Mouse (Mus musculus) forebrain, postnatal 0 days (tissue): ENCODE measurements at regions not wholly inside any gene's neighbourhood (a gene's known extent, or its start where the extent isn't known, plus 50 kb on each side); places are given as distances from the start of the nearest gene placed in this dataset.
A peak's percentile ranks its signal among the peaks of the same experiment; 100 is the strongest.

Source experiments
- ATAC-seq: fragments of 200-750 bp; cut with Nextera tagmentation; 2 replicates; pipeline ENCODE4 v1.8.0; 2017; ENCODE audit warnings: mild to moderate bottlenecking, moderate library complexity
- DNase-seq: peaks from one replicate; pipeline ENCODE4 v3.0.0-alpha.2; 2015
- H3K27ac ChIP-seq: fragments of 300-500 bp; sonication (generic); 2 replicates; pipeline ENCODE4 v1.5.1; 2014; ENCODE audit warnings: low read depth, mild to moderate bottlenecking, antibody characterized with exemption, low read length, moderate library complexity, mixed read lengths
- H3K27me3 ChIP-seq: fragments of 300-500 bp; sonication (generic); 2 replicates; pipeline ENCODE4 v1.6.1; 2014; ENCODE audit warnings: mild to moderate bottlenecking, low read length, mixed read lengths; ENCODE audit not compliant: insufficient read depth
- H3K36me3 ChIP-seq: fragments of 300-500 bp; sonication (generic); 2 replicates; pipeline ENCODE4 v1.6.1; 2014; ENCODE audit warnings: mild to moderate bottlenecking, moderate library complexity; ENCODE audit not compliant: insufficient read depth
- H3K4me1 ChIP-seq: fragments of 300-500 bp; sonication (generic); 2 replicates; pipeline ENCODE4 v1.6.1; 2014; ENCODE audit warnings: antibody characterized with exemption; ENCODE audit not compliant: insufficient read depth
- H3K4me2 ChIP-seq: fragments of 300-500 bp; sonication (generic); 2 replicates; pipeline ENCODE4 v1.6.1; 2014; ENCODE audit warnings: low read depth, mild to moderate bottlenecking, moderate library complexity
- H3K4me3 ChIP-seq: fragments of 300-500 bp; sonication (generic); 2 replicates; pipeline ENCODE4 v1.5.1; 2014; ENCODE audit warnings: low read depth, low read length, mixed read lengths
- H3K9ac ChIP-seq: fragments of 300-500 bp; sonication (generic); 2 replicates; pipeline ENCODE4 v1.6.1; 2014; ENCODE audit warnings: mild to moderate bottlenecking
- H3K9me3 ChIP-seq: fragments of 300-500 bp; sonication (generic); 2 replicates; pipeline ENCODE4 v1.6.1; 2016; ENCODE audit warnings: low read length
- CTCF ChIP-seq: sonication (generic); IDR thresholded peaks from 2 replicates; pipeline ENCODE4 v1.5.1; 2016; ENCODE audit warnings: antibody characterized with exemption, control low read depth, low read depth
- WGBS: fragments of 180-500 bp; shearing (Covaris S2); extraction: QIAGEN DNeasy Blood & Tissue Kit; methylation state at CpG from one replicate; pipeline ENCODE4 v1.1.7; 2014; 5-methylcytosine and 5-hydroxymethylcytosine counted together

- Histone ChIP-seq H3K9me3 (0 out of 2 replicates have a peak, but pooled peaks cover 7% of the 10 kb centered on the region), H3K27ac (peak overlapping the region; percentile 50), H3K4me2 (no peak overlapping the region), H3K36me3 (no peaks in the 10 kb centered on the region), H3K4me1 (no peaks in the 10 kb centered on the region), H3K4me3 (no peak overlapping the region), H3K27me3 (no peaks in the 10 kb centered on the region; the same call in 1 of the 2 replicates), H3K9ac (no peak overlapping the region)
- peak; percentile 69 for ATAC-seq
- peak; percentile 76 for DNase-seq
- 58% methylated on average over 9 of the region's 9 CpGs for WGBS
- no peak for TF ChIP-seq CTCF
Measured at GRCm38 (mm10) chr11:52591596-52592180, 172.7 kb upstream of the Fstl4 start.

DNA sequence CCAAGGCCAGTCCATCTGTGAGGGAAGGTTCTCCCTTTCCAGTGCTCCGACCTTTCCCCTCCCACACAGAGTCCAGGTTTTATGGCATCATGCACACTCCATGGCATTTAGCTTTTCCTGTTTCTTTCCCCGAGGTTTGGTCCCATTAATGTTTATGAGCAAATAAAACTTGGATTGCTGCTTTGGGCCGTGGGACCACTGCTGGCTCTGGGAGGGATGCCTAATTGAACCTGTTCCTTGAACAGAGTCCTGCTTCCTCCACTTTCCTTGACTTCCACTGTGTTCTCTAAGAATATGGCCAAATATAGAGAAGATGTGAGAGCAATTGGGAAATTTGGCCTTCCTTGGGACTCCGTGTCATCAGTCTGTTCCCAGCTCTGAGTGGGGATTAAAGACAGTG lies 170.3 kb upstream of the Fstl4 start:
- Histone ChIP-seq H3K4me3 (no peak overlapping the region), H3K9me3 (peaks cover 7% of the 10 kb centered on the region; the same call in 1 of the 2 replicates), H3K36me3 (no peaks in the 10 kb centered on the region), H3K4me1 (no peaks in the 10 kb centered on the region), H3K27ac (no peak overlapping the region), H3K27me3 (no peaks in the 10 kb centered on the region), H3K4me2 (no peak overlapping the region), H3K9ac (no peak overlapping the region)
- no peak for DNase-seq
- no peak for ATAC-seq
- TF ChIP-seq CTCF = no peak
- 81% methylated on average over 4 of the region's 4 CpGs for WGBS

GRCm38 (mm10) chr11:52601196-52601595 lies 163.2 kb upstream of the Fstl4 start:
- Histone ChIP-seq H3K4me3 (no peak overlapping the region), H3K27ac (no peak overlapping the region), H3K36me3 (no peaks in the 10 kb centered on the region), H3K4me2 (no peak overlapping the region), H3K9ac (no peak overlapping the region), H3K27me3 (no peaks in the 10 kb centered on the region), H3K4me1 (no peaks in the 10 kb centered on the region), H3K9me3 (no peaks in the 10 kb centered on the region; the same call in 1 of the 2 replicates)
- ATAC-seq = no peak
- no peak for DNase-seq
- 85% methylated on average over 6 of the region's 6 CpGs for WGBS
- TF ChIP-seq CTCF = no peak

DNA sequence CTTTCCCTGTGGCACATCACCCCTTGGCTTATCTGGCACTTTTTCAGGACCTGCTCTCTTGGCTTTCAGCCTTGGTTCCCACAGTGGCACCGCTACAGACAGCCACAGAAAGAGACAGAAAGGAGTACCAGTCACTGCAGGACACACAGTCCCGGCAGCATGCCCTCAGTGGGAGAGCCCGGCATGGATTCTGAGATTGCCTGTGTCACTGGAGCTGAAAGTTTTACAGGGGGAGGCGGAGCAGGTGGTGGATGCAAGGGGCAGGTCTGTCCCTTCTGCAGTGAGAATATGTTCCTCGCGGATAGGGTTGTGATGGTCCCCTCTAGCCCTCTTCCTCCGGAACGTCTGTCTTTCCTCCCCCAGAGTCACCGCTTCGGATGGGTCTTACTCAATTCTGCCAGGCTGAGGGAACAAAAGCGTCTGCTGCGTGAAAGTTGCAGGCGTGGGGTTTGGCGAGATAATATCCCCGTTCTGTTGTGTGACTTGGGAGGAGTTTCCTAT lies 162.3 kb upstream of the Fstl4 start:
- no peaks in the 10 kb centered on the region for H3K36me3 ChIP-seq
- no peak for ATAC-seq
- H3K9me3 ChIP-seq = no peaks in the 10 kb centered on the region; the same call in 1 of the 2 replicates
- H3K27me3 ChIP-seq = no peaks in the 10 kb centered on the region
- H3K9ac ChIP-seq = no peak overlapping the region
- H3K27ac ChIP-seq = no peak overlapping the region
- TF ChIP-seq CTCF = no peak
- WGBS = 65% methylated on average over 15 of the region's 15 CpGs
- no peaks in the 10 kb centered on the region for H3K4me1 ChIP-seq
- no peak for DNase-seq
- no peak overlapping the region for H3K4me3 ChIP-seq
- no peak overlapping the region for H3K4me2 ChIP-seq

DNA sequence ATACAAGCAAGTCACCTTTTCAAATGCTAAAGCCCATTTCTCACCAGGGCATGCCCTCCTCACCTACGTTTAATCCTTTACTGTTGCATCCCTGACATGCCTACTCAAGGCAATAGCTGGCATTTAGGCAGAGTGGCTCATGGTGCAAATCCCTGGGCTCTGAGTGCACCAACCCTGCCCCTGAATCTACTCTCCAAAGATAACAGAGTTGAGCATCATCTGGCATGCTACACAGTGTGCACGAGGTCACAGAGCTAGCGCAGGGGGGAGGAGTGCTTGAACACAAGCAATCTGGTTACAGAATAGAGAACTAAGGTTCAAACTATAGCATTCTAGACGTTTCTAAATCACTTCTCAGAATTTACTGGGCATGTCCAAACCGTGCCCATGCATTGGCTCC lies 161.6 kb upstream of the Fstl4 start:
- no peaks in the 10 kb centered on the region for H3K4me1 ChIP-seq
- H3K27ac ChIP-seq = no peak overlapping the region
- no peak for DNase-seq
- H3K4me3 ChIP-seq = no peak overlapping the region
- H3K36me3 ChIP-seq = no peaks in the 10 kb centered on the region
- 73% methylated on average over 5 of the region's 5 CpGs for WGBS
- H3K4me2 ChIP-seq = no peak overlapping the region
- TF ChIP-seq CTCF = no peak
- no peak overlapping the region for H3K9ac ChIP-seq
- no peaks in the 10 kb centered on the region for H3K27me3 ChIP-seq
- no peak for ATAC-seq
- H3K9me3 ChIP-seq = no peaks in the 10 kb centered on the region; the same call in 1 of the 2 replicates

DNA sequence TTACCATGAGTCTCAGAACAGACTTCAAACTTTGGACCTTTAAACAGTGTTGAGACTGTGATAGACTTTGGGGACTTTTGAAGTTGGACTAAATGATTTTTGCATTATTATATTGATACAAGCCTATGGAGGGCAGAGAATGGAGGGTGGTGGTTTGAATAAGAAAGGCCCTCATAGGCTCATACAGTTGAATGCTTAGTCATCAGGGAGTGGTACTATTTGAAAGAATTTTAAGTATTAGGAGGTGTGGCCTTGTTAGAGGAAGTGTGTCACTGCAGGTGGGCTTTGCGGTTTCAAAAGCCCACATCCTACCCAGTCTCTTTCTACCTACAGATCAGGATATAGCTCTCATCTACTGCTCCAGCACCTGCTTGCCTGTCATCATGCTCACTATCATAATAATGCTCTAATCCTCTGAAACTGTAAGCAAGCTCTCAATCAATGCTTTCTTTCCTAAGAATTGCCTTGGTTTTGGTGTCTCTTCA lies 153.7 kb upstream of the Fstl4 start:
- WGBS = 96% methylated on average over 1 of the region's 1 CpGs
- no peak for DNase-seq

DNA sequence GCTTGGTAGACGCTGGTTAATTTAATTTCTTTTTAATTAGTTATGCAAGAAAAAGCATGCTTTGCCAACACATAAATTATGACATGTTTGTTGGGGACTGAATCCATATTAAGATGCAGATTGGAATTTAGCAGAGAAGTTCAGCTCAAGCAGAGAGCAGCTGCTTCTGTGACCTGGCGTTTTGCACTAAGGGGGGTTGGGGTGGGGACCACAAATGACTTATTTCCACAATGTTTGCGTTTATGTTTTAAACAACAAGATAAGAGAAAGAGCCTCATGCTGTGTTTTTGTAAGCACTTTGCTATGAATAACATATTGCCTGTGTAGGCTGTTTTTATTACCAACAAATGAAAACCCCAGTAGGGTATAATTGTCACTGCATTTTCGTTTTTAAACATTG lies 148.8 kb upstream of the Fstl4 start:
- 43% methylated on average over 4 of the region's 4 CpGs for WGBS
- no peaks in the 10 kb centered on the region for H3K36me3 ChIP-seq
- H3K9me3 ChIP-seq = no peaks in the 10 kb centered on the region
- H3K4me2 ChIP-seq = no peak overlapping the region
- DNase-seq (no peak), ATAC-seq (no peak)
- H3K4me1 ChIP-seq = no peaks in the 10 kb centered on the region
- H3K4me3 ChIP-seq = no peak overlapping the region
- no peak overlapping the region for H3K27ac ChIP-seq
- H3K9ac ChIP-seq = no peak overlapping the region
- TF ChIP-seq CTCF = no peak
- H3K27me3 ChIP-seq = no peaks in the 10 kb centered on the region

More for the DNA sequence above, 153.7 kb upstream of the Fstl4 start:
- no peak for ATAC-seq
- no peaks in the 10 kb centered on the region for H3K4me1 ChIP-seq
- H3K4me2 ChIP-seq = no peak overlapping the region
- 0 out of 2 replicates have a peak, but pooled peaks cover 6% of the 10 kb centered on the region for H3K9me3 ChIP-seq
- H3K9ac ChIP-seq = no peak overlapping the region
- no peak overlapping the region for H3K27ac ChIP-seq
- no peak overlapping the region for H3K4me3 ChIP-seq
- H3K27me3 ChIP-seq = no peaks in the 10 kb centered on the region
- TF ChIP-seq CTCF = no peak
- no peaks in the 10 kb centered on the region for H3K36me3 ChIP-seq
